Mouse (Mus musculus) ovary, adult 18-20 months (tissue): ENCODE data around the gene Flt3.

Source experiments
- DNase-seq: peaks from one replicate; pipeline ENCODE4 v3.0.0; 2022; ENCODE audit warnings: low spot score, mixed read lengths

The Flt3 gene

DNA sequence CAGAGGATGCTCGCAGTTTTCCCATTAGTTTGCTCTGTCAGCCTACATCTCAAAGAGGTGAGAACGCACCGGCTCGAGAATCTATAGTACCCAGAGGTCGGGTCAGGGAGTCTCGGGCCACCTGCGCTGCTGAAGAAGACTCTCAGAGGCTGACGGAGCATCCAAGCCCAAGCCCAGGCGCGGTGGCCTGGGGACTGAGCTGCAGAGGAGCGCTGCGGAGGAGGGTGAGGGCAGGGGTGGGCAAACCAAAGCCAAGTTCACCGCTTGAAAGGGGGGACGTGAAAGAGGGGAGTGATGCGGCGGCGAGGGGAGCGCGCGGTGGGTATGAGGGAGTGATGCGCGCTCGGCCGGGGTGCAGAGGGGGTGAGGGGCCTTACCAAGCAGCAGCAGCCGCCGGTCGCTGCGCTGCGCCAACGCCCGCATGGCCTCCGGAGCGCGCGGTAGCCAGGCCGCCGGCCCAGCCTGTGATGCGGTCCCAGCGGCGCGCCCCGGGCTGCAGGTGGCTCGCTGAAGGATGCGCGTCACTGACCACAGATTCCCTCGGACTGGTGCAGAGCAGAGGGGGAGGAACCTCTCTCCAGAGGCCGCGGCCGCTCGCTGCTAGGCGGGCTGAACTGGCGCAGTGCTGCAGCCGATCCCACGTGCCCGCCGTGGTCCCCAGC is at the start of gene Flt3:
TSS of gene Flt3 (minus strand) at position 647 of the 662 bp plus-strand sequence.
- DNase-seq = no peak

GRCm38 (mm10) chr5:147448933-147449332 is 48.6 kb upstream of the Flt3 start:
- no peak for DNase-seq

- DNase-seq = no peak
Observed at GRCm38 (mm10) chr5:147448526-147448925, 48.2 kb upstream of the Flt3 start.

GRCm38 (mm10) chr5:147445252-147445651 is 45.0 kb upstream of the Flt3 start:
- no peak for DNase-seq

DNA sequence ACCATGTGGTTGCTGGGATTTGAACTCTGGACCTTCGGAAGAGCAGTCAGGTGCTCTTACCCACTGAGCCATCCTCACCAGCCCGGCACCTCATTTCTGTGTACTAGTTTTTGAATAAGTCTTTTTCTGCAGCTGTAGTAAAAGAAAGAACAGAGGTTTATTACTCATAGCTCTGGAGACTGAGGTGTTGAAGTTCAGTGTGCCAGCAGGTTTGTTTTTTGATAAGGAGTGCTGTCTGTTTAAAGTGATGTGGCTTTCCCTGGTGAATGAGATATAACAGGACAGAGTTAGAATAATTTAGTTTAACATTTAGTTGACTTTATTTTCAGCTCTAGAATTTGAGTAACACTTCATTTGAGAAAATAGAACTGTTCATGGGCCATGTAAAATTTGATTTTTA is 44.5 kb upstream of the Flt3 start:
- DNase-seq = no peak

- no peak for DNase-seq
Observed at GRCm38 (mm10) chr5:147444298-147444697, 44.0 kb upstream of the Flt3 start.

DNA sequence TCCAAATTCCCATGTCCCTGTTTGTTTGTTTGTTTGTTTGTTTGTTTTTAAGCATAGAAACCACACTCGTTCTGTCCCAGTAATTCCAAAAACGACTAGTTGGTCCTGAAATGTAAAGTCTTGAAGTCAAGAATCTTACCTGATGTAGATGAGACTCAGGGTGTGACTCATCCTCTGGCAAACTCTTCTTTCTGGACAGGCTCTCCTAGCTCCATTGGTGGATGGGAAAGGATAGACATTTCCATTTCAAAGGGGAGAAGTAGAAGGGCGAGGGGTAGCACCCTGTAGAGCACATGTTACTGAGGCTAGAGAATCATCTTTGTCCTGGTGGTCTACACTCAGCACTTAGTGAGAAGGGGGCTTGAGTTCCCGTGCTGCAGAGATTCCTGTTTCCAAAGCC is 42.5 kb upstream of the Flt3 start:
- DNase-seq = no peak

DNA sequence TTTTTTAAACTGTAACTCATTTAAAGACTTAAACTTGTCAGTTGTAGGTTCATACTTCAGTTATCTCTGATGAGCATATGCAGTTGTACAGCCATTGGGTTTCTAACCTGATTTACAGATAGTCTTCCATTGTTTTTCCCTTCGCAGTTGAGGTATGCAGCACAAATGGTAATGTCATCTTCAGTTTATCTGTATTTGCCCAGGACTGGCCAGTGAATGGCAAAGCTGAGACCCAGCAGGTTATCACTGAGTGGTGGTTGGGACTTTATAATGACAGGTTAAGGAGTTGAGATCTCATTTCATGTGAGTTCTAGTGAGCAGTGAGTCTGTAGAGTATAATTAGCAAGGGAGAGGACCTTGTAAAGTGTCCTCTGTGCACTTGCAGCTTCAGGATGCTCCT is 41.7 kb upstream of the Flt3 start:
- DNase-seq = no peak

GRCm38 (mm10) chr5:147440996-147441507 is 40.8 kb upstream of the Flt3 start:
- no peak for DNase-seq

- DNase-seq = no peak
Observed at GRCm38 (mm10) chr5:147436491-147436890, 36.2 kb upstream of the Flt3 start.

DNA sequence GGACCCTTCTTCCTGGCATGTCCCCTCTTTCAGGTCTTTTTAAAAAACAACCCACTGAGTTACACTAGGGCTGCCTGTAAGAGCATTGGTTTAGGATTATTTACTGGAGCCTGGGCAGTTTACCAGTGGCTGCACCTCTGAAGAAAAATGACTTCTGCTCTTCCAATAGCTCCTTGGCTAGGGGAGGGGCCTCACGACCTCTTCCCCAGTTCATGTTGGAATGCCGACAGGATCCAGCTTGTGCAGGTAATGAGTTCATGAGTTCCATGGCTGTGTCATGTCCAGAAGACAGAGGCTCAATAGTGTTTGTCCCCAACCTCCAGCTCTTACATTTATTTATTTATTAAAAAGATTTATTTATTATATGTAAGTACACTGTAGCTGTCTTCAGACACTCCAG is 35.5 kb upstream of the Flt3 start:
- DNase-seq = no peak

DNA sequence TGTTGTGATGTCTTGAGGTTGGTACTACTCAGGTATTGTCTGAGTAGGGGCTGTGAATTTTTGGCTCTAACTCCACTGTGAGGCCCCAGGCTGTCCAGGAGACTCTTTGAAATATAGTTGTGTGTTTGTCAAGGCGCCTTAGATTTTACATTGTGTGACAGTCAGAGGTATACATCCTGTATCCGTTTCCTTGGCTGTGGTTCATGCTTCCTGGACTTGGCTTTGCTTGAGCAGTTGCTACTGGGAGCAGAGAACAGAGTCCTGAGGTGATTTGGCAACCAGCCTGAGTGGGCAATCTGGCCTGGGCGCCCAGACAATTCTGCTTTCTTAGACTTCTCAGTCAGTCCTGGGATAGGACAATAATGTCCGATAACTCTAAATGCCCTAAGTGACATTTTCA is 34.9 kb upstream of the Flt3 start:
- no peak for DNase-seq

DNA sequence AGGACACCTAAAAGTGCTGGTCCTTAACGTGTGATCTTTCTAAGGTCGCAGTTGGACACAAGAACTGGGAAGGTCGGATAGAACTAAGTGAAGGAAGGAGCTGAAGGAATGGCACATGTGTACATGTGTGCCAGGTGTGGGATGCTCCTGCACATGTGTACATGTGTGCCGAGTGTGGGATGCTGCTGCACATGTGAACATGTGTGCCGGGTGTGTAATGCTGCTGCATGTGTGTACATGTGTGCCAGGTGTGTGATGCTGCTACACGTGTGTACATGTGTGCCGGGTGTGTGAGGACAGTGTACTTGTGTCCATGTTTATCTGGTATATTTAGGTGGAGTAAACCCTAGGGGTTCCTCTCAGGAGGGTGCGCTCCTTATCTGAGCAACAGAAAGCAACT is 32.6 kb upstream of the Flt3 start:
- no peak for DNase-seq

- DNase-seq = peak; percentile 37
Observed at GRCm38 (mm10) chr5:147430936-147431839, 30.9 kb upstream of the Flt3 start.

- DNase-seq = no peak
Observed at GRCm38 (mm10) chr5:147430361-147430935, 30.2 kb upstream of the Flt3 start.

DNA sequence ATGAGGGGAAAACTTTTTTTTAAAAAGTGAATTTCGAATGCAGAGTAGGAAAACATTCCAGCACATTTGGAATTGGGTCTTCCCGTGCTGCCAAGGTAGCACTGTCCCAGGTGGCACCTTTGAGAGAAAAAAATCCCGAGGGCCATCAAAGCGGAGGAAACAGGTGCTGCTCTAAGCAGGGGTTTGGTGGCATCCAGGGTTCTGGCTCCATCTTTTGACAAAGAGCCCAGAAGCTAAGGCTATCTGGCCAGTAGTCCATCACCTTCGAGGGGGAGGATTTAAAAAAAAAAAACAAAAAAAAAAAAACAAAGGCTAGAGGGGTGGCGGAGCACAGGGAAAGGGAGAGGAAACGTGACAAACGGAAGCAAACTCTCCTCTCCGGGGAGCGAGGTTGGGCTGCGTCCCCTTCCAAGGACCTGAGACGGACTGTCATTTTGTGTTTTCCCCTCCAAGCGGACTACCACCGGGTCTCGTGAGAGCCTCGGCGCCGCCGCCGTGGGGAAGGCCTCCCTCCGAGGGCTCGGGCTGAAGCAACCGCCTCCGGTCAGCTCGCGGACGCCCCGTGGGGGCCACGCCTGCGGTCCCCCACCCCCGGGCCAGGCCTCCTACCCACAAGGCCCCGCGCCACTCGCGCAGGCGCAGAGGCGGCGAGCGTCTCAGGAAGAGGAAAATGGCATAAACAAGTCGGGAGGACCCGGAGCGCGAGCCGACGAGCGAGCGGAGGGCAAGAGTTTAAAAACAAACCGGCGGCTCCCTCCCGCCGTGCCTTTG is 29.4 kb upstream of the Flt3 start, which contains the start of gene Pan3:
TSS of gene Pan3 (plus strand) at position 627 of the 771 bp plus-strand sequence.
- DNase-seq = peak; percentile 93

GRCm38 (mm10) chr5:147426048-147426805 is 25.9 kb upstream of the Flt3 start:
- DNase-seq = no peak

DNA sequence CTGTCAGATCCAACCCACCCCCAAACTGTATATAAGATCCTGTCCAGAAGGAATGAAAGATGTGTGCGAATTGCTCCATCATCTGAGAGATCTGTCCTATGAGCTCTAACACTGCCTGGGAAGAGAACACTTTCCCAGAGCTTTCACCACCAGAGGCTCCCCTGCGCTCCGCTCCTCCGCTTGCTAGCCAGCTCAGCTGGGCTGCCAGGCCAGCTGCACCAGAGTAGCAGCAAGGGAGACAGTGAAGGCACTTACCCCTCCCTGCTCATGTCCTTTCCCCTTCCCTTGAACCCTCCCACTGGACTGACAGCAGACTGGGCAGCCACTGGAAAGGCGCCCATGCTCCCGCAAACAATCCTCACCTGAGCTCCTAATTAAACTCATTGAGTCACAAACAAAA is 23.3 kb upstream of the Flt3 start:
- DNase-seq = no peak

DNA sequence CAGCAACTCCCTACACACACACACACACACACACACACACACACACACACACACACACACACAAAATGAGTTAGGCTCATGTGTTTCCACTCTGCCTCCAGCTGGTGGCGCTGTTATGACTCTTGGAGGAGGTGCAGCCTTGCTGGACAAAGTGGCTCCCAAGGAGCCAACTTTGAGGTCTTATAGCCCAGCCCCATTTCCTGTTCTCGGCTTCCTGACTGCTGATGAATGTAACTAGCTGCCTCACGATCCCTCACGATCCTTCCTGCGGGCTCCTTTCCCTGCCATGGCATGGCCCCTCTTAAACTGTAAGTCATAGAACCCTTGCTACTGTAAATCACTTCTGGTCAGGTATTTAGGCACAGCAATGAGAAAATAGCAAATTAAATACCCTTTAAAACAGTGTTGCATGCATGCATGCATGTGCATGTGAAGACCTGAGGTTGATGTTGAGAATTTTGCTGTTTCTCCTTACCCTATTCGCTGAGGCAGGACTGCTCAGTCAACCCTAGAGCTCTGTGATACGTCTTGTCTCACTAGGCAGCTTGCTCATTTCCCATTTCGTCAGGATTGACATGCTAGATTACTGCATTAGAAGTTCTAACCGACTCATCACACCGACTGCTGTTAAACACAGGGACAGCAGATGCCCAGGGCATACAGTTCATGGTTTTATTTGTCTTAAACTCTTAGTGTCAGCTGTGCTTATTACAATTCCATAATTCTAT is 18.3 kb upstream of the Flt3 start:
- no peak for DNase-seq

DNA sequence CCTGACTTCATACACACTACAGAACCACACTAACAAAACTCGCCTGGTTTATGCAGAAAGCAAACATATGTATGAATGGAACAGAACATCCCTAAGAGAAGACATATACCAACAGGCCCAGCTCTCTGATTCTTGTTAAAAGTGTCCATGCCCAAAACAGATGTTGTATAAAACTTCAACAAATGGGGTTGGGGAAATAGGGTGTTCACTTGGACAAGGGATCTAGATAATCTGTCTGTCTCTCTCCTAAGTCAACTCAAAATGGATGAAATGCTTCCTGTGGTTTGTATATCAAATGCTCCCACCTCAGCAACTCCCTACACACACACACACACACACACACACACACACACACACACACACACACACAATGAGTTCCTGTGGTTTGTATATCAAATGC is 17.7 kb upstream of the Flt3 start:
- DNase-seq = no peak

DNA sequence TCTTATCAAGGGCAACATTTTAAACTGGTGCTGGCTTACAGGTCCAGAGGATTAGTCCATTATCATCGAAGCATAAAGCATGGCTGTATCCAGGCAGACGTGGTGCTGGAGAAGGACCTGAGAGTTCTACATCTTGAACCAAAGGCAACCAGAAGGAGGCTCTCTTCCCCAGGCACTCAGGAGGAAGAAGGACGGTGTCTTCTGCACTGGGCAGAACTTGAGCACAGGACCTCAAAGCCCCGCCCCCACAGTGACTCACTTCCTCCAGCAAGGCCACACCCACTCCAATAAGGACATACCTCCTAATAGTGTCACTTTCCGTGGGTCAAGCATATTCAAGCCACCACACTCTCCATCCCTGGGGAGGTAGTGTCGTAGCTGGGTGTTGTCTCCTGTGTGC is 10.3 kb upstream of the Flt3 start:
- no peak for DNase-seq
